Mouse (Mus musculus) heart, postnatal 0 days (tissue): Measurements from ENCODE around the gene Emilin2.

ENCODE experiments used
- CTCF ChIP-seq: IDR thresholded peaks from 2 replicates; pipeline ENCODE4 v1.5.1; 2016; ENCODE audit warnings: antibody characterized with exemption, control low read depth, low read depth
- EP300 ChIP-seq: IDR thresholded peaks from 2 replicates; pipeline ENCODE4 v1.6.1; 2016; ENCODE audit warnings: antibody characterized with exemption, low read depth

GRCm38 (mm10) chr17:71211962-71212646 lies 99.7 kb downstream of the Emilin2 start:
- TF ChIP-seq CTCF, result no peak
- TF ChIP-seq EP300, result no peak
